Mouse (Mus musculus) A20 (cell line): ENCODE measurements around the gene Gm20388.

ENCODE experiments used
- DNase-seq: peaks from one replicate; pipeline ENCODE4 v3.0.0-alpha.2; 2011; ENCODE audit warnings: low read depth, low spot score

Gene Gm20388

GRCm38 (mm10) chr8:121875517-121875916, 1964.9 kb downstream of the Gm20388 start:
- no peak for DNase-seq

- peak; percentile 28 for DNase-seq
Measured at GRCm38 (mm10) chr8:121877212-121877611, 1966.6 kb downstream of the Gm20388 start.

- DNase-seq: peak; percentile 31
Measured at GRCm38 (mm10) chr8:121877828-121878480, 1967.3 kb downstream of the Gm20388 start.

- DNase-seq: no peak
Measured at GRCm38 (mm10) chr8:121879712-121880111, 1969.1 kb downstream of the Gm20388 start.

- no peak for DNase-seq
Measured at GRCm38 (mm10) chr8:121880818-121881217, 1970.2 kb downstream of the Gm20388 start.

- no peak for DNase-seq
Measured at GRCm38 (mm10) chr8:121881921-121882320, 1971.3 kb downstream of the Gm20388 start.

GRCm38 (mm10) chr8:121884181-121884580, 1973.5 kb downstream of the Gm20388 start:
- DNase-seq: no peak

- DNase-seq: no peak
Measured at GRCm38 (mm10) chr8:121885001-121885400, 1974.4 kb downstream of the Gm20388 start.

GRCm38 (mm10) chr8:121885433-121885832, 1974.8 kb downstream of the Gm20388 start:
- DNase-seq: no peak

- no peak for DNase-seq
Measured at GRCm38 (mm10) chr8:121887547-121887946, 1976.9 kb downstream of the Gm20388 start.

- no peak for DNase-seq
Measured at GRCm38 (mm10) chr8:121889317-121889716, 1978.7 kb downstream of the Gm20388 start.

- DNase-seq: no peak
Measured at GRCm38 (mm10) chr8:121889810-121890785, 1979.5 kb downstream of the Gm20388 start.

GRCm38 (mm10) chr8:121892875-121893274, 1982.2 kb downstream of the Gm20388 start:
- DNase-seq: no peak

GRCm38 (mm10) chr8:121895910-121896309, 1985.3 kb downstream of the Gm20388 start:
- no peak for DNase-seq

- DNase-seq: no peak
Measured at GRCm38 (mm10) chr8:121896476-121897145, 1986.0 kb downstream of the Gm20388 start.

GRCm38 (mm10) chr8:121897205-121897604, 1986.6 kb downstream of the Gm20388 start:
- DNase-seq: no peak

GRCm38 (mm10) chr8:121897871-121898381, 1987.3 kb downstream of the Gm20388 start:
- DNase-seq: no peak

- peak; percentile 55 for DNase-seq
Measured at GRCm38 (mm10) chr8:121898401-121898931, 1987.8 kb downstream of the Gm20388 start.

- no peak for DNase-seq
Measured at GRCm38 (mm10) chr8:121899180-121900044, 1988.8 kb downstream of the Gm20388 start.

GRCm38 (mm10) chr8:121901498-121902236, 1991.0 kb downstream of the Gm20388 start:
- no peak for DNase-seq
